Mouse (Mus musculus) brown adipose tissue, adult 24 weeks (tissue): ENCODE results near the gene Arfip1. TPM values are rescaled to one million over a fixed set of nuclear protein-coding genes. Genes with fewer than 3 reads are reported as not detected.
A peak's percentile ranks its signal among the peaks of the same experiment; 100 is the strongest.

Source experiments
- H3K27ac ChIP-seq: fragments of 200-500 bp; replicated peaks from 2 replicates; pipeline ENCODE4 v1.5.1; 2012; ENCODE audit warnings: low read depth, mild to moderate bottlenecking, low read length
- H3K4me1 ChIP-seq: fragments of 200-500 bp; 2 replicates; pipeline ENCODE4 v1.6.1; 2012; ENCODE audit warnings: low read length, mixed read lengths; ENCODE audit not compliant: control insufficient read depth, insufficient read depth, insufficient read length
- H3K4me3 ChIP-seq: fragments of 200-500 bp; 2 replicates; pipeline ENCODE4 v1.5.1; 2012; ENCODE audit warnings: low read depth, mild to moderate bottlenecking, low read length, moderate library complexity; ENCODE audit not compliant: insufficient read depth
- polyA plus RNA-seq: library from polyadenylated mRNA; stranded (reverse); fragments of >200 nt; gene quantifications from 2 replicates; pipeline ENCODE4 v1.2.4, GENCODE M21; 2012; ENCODE audit not compliant: missing spikeins, insufficient read depth, insufficient read length

Arfip1 gene
- polyA plus RNA-seq, 1 experiment, result 28.3 TPM

DNA sequence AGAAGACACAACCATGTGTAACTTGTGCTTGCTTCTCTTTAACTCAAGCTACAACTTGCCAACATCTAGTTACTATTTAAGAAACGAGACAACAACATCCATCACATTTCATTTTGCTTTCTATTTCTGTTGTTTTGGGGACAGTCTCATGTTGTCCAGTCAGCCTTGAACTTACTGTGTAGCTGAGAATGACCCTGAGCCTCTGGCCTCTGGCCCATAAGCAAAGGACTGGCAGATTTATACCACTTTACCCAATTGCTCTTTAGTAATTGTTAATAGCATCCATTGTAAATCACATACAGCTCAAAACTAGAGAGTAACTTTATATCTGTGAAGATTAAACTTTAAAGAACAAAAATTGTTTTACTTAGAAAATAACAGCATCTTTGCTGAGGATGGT is 40.5 kb downstream of the Arfip1 start:
- Histone ChIP-seq H3K27ac (no peak overlapping the region), H3K4me1 (no peaks in the 10 kb centered on the region; the same call in 1 of the 2 replicates), H3K4me3 (no peak overlapping the region)

DNA sequence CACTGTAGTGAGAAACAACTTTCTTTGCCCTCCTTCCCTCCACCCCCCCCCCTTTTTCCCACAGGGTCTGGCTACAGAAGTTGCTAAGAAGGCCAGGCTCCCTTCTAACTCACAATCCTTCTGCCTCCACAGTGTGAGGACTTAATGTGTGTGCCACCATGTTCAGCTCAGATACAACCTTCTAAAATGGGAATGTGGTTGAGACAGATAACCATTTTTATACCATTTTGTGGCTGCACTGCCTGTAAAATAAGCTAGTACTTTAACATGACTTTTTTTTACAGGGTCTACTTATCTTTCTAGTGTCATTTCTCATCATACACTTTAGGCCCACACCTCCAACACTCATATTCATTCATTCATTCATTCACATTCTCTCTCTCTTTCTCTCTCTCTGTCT is 41.8 kb downstream of the Arfip1 start:
- Histone ChIP-seq H3K4me1 (no peaks in the 10 kb centered on the region; the same call in 1 of the 2 replicates), H3K4me3 (no peak overlapping the region), H3K27ac (no peak overlapping the region)

DNA sequence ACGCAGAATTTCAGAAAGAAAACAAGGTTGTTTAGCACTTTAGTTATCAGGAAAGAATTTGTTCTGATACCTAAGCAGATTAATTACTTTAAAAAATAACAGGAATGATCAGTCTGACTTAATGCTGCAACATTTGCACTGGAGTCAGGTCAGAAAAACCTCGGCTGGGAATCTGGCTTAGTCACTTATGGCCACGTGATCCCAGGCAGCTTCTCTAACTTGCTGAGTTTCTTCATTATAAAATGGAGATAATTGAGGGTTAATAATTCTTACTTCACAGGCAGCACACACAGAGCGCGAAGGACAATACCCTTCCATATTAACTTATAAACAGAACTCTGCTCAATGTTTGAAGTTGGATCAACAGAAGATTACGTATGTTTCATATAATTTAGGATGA is 45.4 kb downstream of the Arfip1 start:
- Histone ChIP-seq H3K4me3 (no peak overlapping the region), H3K4me1 (no peaks in the 10 kb centered on the region; the same call in 1 of the 2 replicates), H3K27ac (no peak overlapping the region)

DNA sequence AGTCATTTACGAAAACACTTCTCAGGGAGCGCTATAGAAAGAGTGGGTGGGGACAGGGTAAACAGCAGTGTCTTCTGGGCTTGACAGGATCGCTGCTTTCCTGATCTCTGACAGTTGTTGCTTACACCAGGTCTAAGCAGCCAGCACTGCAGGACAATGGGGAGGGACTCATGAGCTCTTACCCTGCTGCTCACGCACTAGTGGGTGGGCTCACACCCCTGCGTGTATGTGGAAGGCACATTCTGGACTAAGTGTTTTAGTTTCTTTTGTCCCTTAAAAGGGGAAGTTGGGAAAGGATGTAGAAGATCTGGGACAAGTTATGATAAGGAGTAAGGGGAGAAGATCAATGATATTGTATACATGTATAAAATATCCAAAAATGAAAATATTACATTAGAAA is 49.2 kb downstream of the Arfip1 start:
- Histone ChIP-seq H3K4me3 (no peak overlapping the region), H3K4me1 (no peaks in the 10 kb centered on the region; the same call in 1 of the 2 replicates), H3K27ac (no peak overlapping the region)

DNA sequence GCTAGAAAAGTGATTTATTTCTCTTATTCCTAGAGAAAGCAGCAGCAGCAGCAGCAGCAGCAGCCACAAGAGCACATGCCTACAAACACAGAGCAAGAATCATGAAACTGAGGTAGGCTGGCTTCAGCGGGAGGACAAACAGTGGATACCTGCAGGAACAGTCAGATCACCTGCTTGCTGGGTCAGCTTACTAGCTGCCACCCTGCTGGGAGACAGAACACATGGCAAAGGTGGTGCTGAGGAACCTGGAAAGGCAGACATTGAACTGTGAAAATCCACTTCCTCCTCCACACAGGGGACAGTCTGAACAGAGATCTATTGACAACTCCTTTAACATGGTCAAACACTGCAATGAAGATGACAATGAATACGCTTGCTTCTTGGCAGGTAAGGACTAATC is 53.4 kb downstream of the Arfip1 start:
- H3K4me1 ChIP-seq, result no peaks in the 10 kb centered on the region
- no peak overlapping the region for H3K4me3 ChIP-seq
- no peak overlapping the region for H3K27ac ChIP-seq

DNA sequence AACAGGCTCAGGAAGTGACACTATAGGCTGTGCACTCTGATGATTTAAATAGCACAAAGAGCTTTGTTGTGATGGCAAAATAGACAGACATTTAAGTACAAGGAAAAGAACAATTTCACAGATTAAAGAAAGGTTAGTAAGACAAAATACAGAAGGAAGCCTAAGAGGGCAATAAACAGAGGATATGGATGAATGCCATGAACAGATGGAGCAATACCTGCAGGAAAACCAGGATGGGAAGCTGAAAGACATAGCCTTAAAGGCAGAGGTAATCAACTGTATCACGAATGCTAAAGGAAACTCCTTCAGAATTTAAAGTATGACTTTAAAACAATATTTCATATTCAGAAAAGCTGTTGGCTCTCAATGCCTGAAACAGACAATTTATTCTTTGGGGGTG is 57.5 kb downstream of the Arfip1 start:
- no peak overlapping the region for H3K27ac ChIP-seq
- H3K4me3 ChIP-seq, result no peak overlapping the region
- no peaks in the 10 kb centered on the region for H3K4me1 ChIP-seq

DNA sequence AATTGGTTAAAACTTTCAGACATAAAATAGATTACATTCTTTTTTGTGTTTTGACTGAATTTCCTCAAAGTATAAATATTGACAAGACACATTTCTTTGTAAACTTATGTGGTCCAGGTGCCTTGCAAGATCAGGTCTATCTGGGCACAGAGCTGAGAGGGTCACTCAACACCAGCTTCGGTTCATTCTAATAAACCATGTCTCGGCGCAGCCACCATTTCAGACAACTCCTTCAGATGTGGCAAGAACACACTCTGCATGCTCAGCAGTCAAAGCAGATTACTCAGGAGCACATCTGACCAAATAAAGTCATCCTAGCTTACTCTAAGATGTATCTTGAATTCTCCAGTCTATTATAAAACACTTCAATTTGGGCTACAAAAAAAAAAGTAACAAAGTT is 66.3 kb downstream of the Arfip1 start:
- no peak overlapping the region for H3K4me3 ChIP-seq
- H3K27ac ChIP-seq, result no peak overlapping the region

DNA sequence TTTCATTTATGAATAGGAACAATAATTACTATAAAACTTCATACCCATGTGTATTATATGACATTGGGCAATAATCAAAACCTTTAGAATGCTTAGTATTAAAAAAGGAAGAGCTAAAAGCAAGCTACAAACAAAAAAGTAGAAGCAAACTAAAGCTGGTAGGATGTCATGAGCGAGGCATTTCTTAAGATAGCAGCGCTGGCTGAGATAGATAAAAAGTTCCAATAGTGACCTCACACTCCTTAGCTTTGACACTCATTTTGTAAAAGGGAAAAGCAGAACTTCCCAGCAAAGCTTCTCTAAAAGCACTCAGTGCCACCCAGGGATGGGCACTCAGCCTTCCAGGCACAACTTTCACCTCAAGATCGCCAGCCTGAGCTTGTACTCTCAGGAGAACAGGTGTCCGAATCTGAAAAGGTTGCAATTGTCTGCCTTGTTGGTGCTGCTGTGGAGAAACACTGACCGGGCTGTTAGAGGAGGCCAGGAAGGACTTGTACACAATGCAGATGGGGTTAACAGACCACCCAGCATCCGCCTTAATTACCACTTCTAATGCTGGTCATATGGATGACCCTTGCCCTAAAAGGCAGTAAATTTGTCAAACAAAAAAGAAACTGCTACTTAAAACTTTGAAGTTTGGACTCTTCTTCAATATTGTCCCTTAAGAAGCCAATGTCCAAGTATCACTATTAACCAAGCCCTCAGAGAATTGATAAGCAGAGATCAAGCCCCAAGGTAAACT is 69.5 kb downstream of the Arfip1 start:
- no peak overlapping the region for H3K4me3 ChIP-seq
- no peaks in the 10 kb centered on the region; the same call in 1 of the 2 replicates for H3K4me1 ChIP-seq
- no peak overlapping the region for H3K27ac ChIP-seq

More for the DNA sequence above, 66.3 kb downstream of the Arfip1 start:
- no peaks in the 10 kb centered on the region; the same call in 1 of the 2 replicates for H3K4me1 ChIP-seq

DNA sequence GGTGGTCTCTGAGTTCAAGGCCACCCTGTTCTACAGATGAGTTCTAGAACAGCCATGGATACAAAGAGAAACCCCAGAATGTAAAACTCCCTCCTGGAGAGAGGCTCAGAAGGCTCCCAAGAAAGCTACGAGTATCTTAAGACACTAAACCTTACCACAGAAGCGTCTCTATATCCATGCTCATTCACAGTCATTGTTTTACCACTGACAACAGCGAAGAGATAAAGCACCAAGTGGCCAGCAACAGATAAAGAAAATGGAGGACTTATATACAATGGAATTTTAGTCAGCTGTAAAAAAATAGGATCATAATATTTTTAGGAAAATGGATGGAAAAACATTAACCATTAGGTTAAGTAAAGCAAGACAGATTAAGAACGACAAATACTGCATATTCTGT is 77.2 kb downstream of the Arfip1 start:
- no peak overlapping the region for H3K4me3 ChIP-seq
- no peak overlapping the region for H3K27ac ChIP-seq
- H3K4me1 ChIP-seq, result peaks cover 3% of the 10 kb centered on the region

DNA sequence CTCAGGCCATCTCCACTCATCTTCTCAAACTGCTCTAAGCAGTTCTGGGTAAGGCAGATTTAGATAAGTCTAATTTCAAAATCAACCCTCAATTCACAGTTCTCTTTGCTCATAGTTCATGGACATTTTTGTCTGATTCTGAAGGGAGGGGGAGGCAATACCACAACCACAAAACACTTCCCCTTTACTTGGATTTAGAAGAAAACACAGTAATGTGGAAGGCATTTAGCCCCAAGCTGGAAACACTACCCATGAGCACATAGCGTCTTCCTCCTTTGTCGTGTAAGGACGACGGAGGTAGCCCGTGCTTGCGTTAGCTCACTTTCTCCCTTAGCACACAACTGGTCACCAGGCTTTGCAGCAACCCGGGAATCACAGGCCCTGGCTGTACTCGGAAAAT is 78.1 kb downstream of the Arfip1 start:
- H3K4me3 ChIP-seq, result no peak overlapping the region
- H3K27ac ChIP-seq, result no peak overlapping the region

DNA sequence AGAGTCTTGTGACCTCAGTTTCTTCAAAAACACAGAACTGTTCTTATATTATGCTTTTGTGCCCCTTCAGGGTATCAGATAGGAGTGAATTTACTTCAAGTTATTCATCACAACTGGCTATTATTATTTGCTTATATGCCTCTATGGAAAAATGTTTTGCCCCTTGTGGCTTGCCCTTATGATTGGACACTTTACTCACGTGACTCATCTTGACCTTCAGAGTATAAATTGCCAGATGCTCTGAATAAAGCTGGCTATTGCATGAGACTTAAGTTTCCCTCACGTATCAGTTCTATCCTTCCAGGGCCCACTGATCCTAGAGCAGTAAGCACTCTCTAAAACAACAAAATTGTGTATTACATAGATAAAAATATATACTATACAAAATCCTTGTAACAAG is 80.3 kb downstream of the Arfip1 start:
- no peak overlapping the region for H3K4me3 ChIP-seq
- H3K27ac ChIP-seq, result no peak overlapping the region
- H3K4me1 ChIP-seq, result peaks cover 3% of the 10 kb centered on the region

More for the DNA sequence above, 78.1 kb downstream of the Arfip1 start:
- peaks cover 3% of the 10 kb centered on the region for H3K4me1 ChIP-seq

DNA sequence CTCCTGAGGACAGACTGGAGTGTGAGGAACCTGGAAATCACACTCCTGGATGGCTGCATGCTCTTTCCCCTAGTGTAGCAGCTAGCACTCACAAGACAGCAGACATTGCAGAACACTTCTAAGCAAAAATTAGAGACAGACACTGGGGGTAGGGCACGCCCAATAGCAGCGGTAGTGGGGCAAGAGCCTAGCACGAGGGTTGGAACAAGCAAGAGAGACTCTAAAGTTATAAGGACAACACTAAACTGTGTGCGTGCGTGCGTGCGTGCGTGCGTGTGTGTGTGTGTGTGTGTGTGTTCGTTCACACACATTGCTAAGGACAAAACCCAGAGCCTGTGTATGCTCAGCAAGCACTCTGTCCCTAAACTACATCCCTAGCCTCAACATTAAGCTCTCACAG is 81.9 kb downstream of the Arfip1 start:
- Histone ChIP-seq H3K4me3 (no peak overlapping the region), H3K27ac (peak overlapping the region; percentile 76), H3K4me1 (peaks cover 3% of the 10 kb centered on the region)

DNA sequence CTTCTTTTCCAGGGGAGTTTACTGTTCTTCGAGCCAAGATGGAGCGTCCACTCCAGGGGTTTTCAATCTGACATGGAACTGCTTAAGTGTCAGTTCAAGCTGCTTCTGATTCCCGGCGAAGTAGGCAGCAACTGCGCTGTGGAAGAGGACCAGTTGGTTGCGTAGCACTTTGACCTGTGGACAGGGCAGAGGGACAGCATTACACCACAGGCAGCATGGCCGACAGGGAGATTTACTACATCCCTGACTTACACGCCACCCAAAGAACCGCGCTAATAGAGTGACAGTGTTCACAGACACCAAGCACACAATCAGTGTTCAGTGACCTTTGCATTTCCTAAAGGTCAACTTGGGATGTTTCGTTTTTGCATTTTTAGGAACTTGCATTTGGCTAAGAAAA is 84.7 kb downstream of the Arfip1 start:
- no peak overlapping the region for H3K4me3 ChIP-seq
- peaks cover 3% of the 10 kb centered on the region for H3K4me1 ChIP-seq
- no peak overlapping the region for H3K27ac ChIP-seq

DNA sequence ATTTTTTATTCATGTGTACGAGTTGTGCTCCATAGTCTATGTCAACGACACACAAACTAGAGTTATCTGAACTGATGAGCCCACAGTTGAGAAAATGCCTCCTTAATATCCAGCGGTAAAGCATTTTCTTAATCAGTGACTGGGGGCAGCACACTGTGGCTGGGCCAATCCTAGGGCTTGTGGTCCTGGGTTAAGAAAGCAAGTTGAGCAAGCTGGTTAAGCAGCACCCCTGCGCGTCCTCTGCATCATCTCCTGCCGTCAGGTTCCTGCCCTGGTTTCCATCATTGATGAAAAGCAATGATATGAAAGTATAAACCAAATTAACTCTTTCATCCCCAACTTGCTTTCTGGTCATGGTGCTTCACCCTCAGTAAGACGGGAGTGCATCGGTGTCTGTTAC is 89.8 kb downstream of the Arfip1 start:
- no peaks in the 10 kb centered on the region for H3K4me1 ChIP-seq
- no peak overlapping the region for H3K4me3 ChIP-seq
- no peak overlapping the region for H3K27ac ChIP-seq

DNA sequence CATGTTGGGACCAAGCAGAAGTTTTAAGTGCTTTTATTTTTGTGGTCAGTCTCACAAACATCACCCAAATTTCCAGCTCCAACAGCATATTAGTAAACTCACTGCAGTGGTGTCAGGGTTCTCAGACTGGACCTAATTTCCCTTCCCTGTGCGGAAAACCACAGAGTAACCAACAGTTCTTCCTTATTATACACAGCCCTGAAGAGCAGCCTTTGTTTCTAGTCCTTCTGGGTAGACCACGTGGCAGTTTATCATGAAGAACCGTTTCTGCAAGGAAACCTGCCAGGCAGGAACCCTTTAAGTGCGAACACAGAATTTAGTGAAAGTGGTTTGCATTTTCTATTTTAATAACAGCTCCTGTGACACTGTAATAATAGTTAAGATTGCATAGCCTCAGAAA is 90.3 kb downstream of the Arfip1 start:
- H3K4me3 ChIP-seq, result no peak overlapping the region
- H3K4me1 ChIP-seq, result no peaks in the 10 kb centered on the region

DNA sequence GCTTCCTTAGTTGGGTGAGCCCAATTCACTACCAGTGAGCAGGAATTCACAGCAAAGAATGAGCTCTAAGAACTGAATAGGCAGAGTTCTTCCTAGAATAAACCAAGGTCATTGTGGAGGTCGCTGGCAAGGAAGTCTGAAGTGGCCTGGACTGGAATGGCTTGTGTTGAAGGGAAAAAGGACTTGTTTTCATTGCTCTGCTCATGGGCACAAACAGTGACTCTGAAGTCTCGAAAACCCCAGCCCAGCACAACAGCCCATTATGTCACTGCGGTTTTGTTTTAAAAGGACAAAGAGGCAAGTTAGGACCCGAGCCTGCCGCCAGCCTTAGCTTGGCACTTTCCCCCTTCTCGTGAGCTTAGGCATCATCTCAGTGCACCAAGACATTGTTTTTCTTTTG is 93.7 kb downstream of the Arfip1 start:
- H3K4me3 ChIP-seq, result no peak overlapping the region
- H3K4me1 ChIP-seq, result no peaks in the 10 kb centered on the region
- no peak overlapping the region for H3K27ac ChIP-seq

More for the DNA sequence above, 90.3 kb downstream of the Arfip1 start:
- no peak overlapping the region for H3K27ac ChIP-seq
